8 mouse cellular contexts compared by ENCODE assay signal in the genomic region with DNA sequence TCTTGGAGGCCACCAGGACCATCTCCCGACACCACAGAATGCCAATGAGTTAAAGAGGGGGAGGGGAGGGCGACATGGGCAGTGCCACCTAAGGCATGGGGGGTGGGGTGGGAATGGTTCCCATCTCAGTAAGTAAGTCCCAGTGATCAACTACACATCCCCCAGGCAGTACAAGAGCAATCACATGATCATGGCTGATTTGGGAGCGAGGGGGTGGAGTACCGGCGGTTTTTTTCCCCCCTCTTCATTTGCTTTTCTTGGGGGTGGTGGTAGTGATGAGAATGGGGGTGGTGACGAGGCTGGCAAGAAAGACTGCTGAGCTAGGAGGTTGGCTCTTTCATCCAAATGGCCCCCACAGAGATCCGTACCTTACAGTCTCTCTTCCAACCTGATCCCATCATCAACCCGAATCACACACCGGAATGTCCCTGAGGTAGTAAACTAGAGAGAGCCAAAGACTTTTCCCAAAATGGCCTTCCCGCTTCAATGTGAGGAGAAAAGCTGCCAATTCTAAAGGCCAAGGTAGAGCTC. TPM values are rescaled to one million over a fixed set of nuclear protein-coding genes. Genes with fewer than 3 reads are reported as not detected.
A peak's percentile ranks its signal among the peaks of the same experiment; 100 is the strongest.
DNase-seq lines count a peak whose midpoint lies in the region; ATAC-seq and TF ChIP-seq lines count a peak whose summit lies in the region.

No protein-coding gene starts in this region.

- H3K4me1 ChIP-seq in heart, embryonic 14.5 days (ENCODE audit: control insufficient read depth in 2 of 2, insufficient read depth in 2 of 2, low read length in 2 of 2), result peaks cover 4 to 8% of the 10 kb centered on the region in 2 experiments
- peaks cover 12% of the 10 kb centered on the region for H3K4me1 ChIP-seq in cortical plate, adult 2 months (ENCODE audit: control insufficient read depth, insufficient read depth, low read length)
- peaks cover 17% of the 10 kb centered on the region for H3K4me1 ChIP-seq in intestine, embryonic 15.5 days (replicated peaks)
- peaks cover 37% of the 10 kb centered on the region for H3K4me1 ChIP-seq in midbrain, embryonic 15.5 days

- H3K9ac ChIP-seq in heart, embryonic 14.5 days (ENCODE audit: low read length), result 0 out of 2 replicates have a peak overlapping the region, but pooled peaks have one; percentile 71
- peak overlapping the region; percentile 62 for H3K9ac ChIP-seq in intestine, embryonic 15.5 days
- peak overlapping the region; percentile 76 for H3K9ac ChIP-seq in midbrain, embryonic 15.5 days

- ATAC-seq in heart, embryonic 14.5 days (ENCODE audit: insufficient number of reproducible peaks, insufficient read depth, low FRiP score, low read depth), result no peak
- no peak for ATAC-seq in intestine, embryonic 15.5 days
- ATAC-seq in midbrain, embryonic 15.5 days (replicated peaks), result no peak

- H3K36me3 ChIP-seq in heart, embryonic 14.5 days (ENCODE audit: control insufficient read depth, insufficient read depth, low read length), result no peaks in the 10 kb centered on the region
- no peaks in the 10 kb centered on the region for H3K36me3 ChIP-seq in intestine, embryonic 15.5 days
- no peaks in the 10 kb centered on the region for H3K36me3 ChIP-seq in midbrain, embryonic 15.5 days (replicated peaks)

- no peak for TF ChIP-seq CTCF in cortical plate, adult 2 months (IDR thresholded peaks at IDR 0.05; ENCODE audit: extremely low read depth, insufficient read depth, low read length)

- intact Hi-C loops in heart, postnatal 10 days (cut with DNase I), result loop anchor here (10.0 kb wide), 2 partner anchors 45 to 115 kb away; no protein-coding TSS in a partner anchor

- H3K27ac ChIP-seq in heart, embryonic 14.5 days (replicated peaks in 1 of 2; ENCODE audit: control insufficient read depth in 1 of 2, insufficient read depth in 1 of 2, low read depth in 2 of 2, low read length in 2 of 2), result no peak overlapping the region
- peak overlapping the region; percentile 81 for H3K27ac ChIP-seq in cortical plate, adult 2 months (ENCODE audit: insufficient read depth, low read length)
- H3K27ac ChIP-seq in intestine, embryonic 15.5 days, result no peak overlapping the region
- 0 out of 2 replicates have a peak overlapping the region, but pooled peaks have one; percentile 35 for H3K27ac ChIP-seq in midbrain, embryonic 15.5 days

- TF ChIP-seq POLR2A in cortical plate, adult 2 months (IDR thresholded peaks at IDR 0.05; ENCODE audit: extremely low read depth, insufficient read depth, low read length), result peak; percentile 47; the same call in 1 of the 2 replicates

- peak overlapping the region; percentile 99 for H3K4me2 ChIP-seq in heart, embryonic 14.5 days (ENCODE audit: low read length)
- peak overlapping the region; percentile 98 for H3K4me2 ChIP-seq in intestine, embryonic 15.5 days (replicated peaks)
- H3K4me2 ChIP-seq in midbrain, embryonic 15.5 days, result peak overlapping the region; percentile 88

- WGBS in heart, embryonic 14.5 days, result 17% methylated on average over 10 of the region's 10 CpGs
- 21% methylated on average over 10 of the region's 10 CpGs for WGBS in intestine, embryonic 15.5 days
- WGBS in midbrain, embryonic 15.5 days, result 8% methylated on average over 10 of the region's 10 CpGs

- peak overlapping the region; percentile 11 to 60; a peak in 3 of 4 replicates for H3K4me3 ChIP-seq in heart, embryonic 14.5 days (ENCODE audit: control insufficient read depth in 1 of 2, insufficient read depth in 1 of 2, low read depth in 1 of 2, low read length in 2 of 2)
- peak overlapping the region; percentile 90 for H3K4me3 ChIP-seq in cortical plate, adult 2 months (ENCODE audit: insufficient read depth, low read length)
- H3K4me3 ChIP-seq in intestine, embryonic 15.5 days (replicated peaks), result peak overlapping the region; percentile 59
- H3K4me3 ChIP-seq in midbrain, embryonic 15.5 days, result peak overlapping the region; percentile 75

- DNase-seq in heart, postnatal 10 days, result no peak
- no peak for DNase-seq in adrenal gland, postnatal 14 days
- no peak for DNase-seq in yolk sac, embryonic 10.5 days (ENCODE audit: low spot score)
- DNase-seq in urinary bladder, adult 2 months (ENCODE audit: low spot score), result no peak

- no peaks in the 10 kb centered on the region for H3K9me3 ChIP-seq in heart, embryonic 14.5 days (ENCODE audit: control insufficient read depth, low read length)
- no peaks in the 10 kb centered on the region for H3K9me3 ChIP-seq in intestine, embryonic 15.5 days
- no peaks in the 10 kb centered on the region for H3K9me3 ChIP-seq in midbrain, embryonic 15.5 days

- H3K27me3 ChIP-seq in heart, embryonic 14.5 days (ENCODE audit: control insufficient read depth, insufficient read depth, low read length), result peaks cover 41% of the 10 kb centered on the region
- peaks cover 13% of the 10 kb centered on the region; the same call in 1 of the 2 replicates for H3K27me3 ChIP-seq in intestine, embryonic 15.5 days (replicated peaks)
- H3K27me3 ChIP-seq in midbrain, embryonic 15.5 days (replicated peaks), result no peaks in the 10 kb centered on the region

RNA-seq across cellular contexts. Expression of gene Abr, which starts 51.8 kb away (rescaled TPM):
- 25.6 and 25.8 TPM in 2 replicates for polyA plus RNA-seq in heart, embryonic 14.5 days (2014; fragmentation: Nextera tagmentation; extraction: Ambion mirVana)
- total RNA-seq in heart, postnatal 10 days (2021), result 10 to 100 TPM; 33.9 to 41.2 TPM
- 266 and 292 TPM in 2 replicates for polyA plus RNA-seq in cortical plate, adult 2 months (2012; rRNA removed)
- 37.9 and 38.3 TPM in 2 replicates for polyA plus RNA-seq in intestine, embryonic 15.5 days (2015; fragmentation: Nextera tagmentation; extraction: Ambion mirVana)
- polyA plus RNA-seq in midbrain, embryonic 15.5 days (2015; fragmentation: Nextera tagmentation; extraction: Ambion mirVana), result 127 and 128 TPM in 2 replicates
- 44.2 and 49.0 TPM in 2 replicates for total RNA-seq in adrenal gland, postnatal 14 days (2021)
- 29.6 and 30.2 TPM in 2 replicates for polyA plus RNA-seq in urinary bladder, adult 2 months (2012; rRNA removed)

Comparison
In these comparisons a context has a peak if more than half of its experiments do, and no peak if none do; other contexts are left out.
1. H3K27ac ChIP-seq: peak in cortical plate, adult 2 months (single experiment) and midbrain, embryonic 15.5 days (single experiment); none in heart, embryonic 14.5 days (0 of 2) and intestine, embryonic 15.5 days (single experiment).
2. H3K4me3 ChIP-seq: peak in every context shown above with its lines; median percentile 90 in cortical plate, adult 2 months; 75 in midbrain, embryonic 15.5 days; 59 in intestine, embryonic 15.5 days; 36 in heart, embryonic 14.5 days.
3. Peak in every context shown above with its lines, with median percentiles within 50 percentile points of each other: H3K4me2 ChIP-seq and H3K9ac ChIP-seq.